8 mouse cellular contexts compared by ENCODE assay signal in the genomic region with DNA sequence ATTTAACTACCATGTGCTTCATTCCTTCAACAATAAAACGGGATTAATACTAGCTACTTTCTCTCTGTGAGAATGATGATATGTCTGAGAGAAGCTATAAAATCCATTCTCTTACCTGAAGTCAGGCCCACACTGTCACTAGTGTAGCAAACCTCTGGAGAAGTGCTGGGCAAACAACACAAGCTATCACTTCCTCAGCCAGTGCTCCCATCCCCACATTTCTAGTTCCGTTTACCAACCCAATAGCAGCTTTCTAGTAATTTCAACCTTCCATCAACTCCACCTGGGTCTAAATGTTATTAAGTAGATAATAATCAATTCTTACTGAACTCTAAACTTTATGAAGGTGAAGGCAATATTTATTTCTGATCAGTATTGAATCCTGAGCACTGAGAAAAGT. TPM values are rescaled to one million over a fixed set of nuclear protein-coding genes. Genes with fewer than 3 reads are reported as not detected.
DNase-seq lines count a peak whose midpoint lies in the region; ATAC-seq and TF ChIP-seq lines count a peak whose summit lies in the region.

No protein-coding gene starts in this region.

- intact Hi-C loops in gastrocnemius, adult 2 months (cut with DNase I) = loop anchor here (10.0 kb wide), 1 partner anchor 398 kb away; a partner anchor contains a TSS

- peak overlapping the region; percentile 100 for H3K4me3 ChIP-seq in gastrocnemius, adult 2 months
- peak overlapping the region; percentile 89 for H3K4me3 ChIP-seq in hindbrain, embryonic 11.5 days (ENCODE audit: low read depth, low read length)

- DNase-seq in gastrocnemius, adult 2 months = no peak
- no peak for DNase-seq in gastrocnemius, adult 18-20 months (ENCODE audit: low spot score)
- peak; percentile 31 for DNase-seq in A20 (ENCODE audit: low read depth, low spot score)
- no peak for DNase-seq in hindbrain, embryonic 11.5 days (ENCODE audit: low spot score)
- DNase-seq in retina, embryonic 14.5 days (ENCODE audit: low spot score) = no peak
- no peak for DNase-seq in right cerebral cortex, adult 18-20 months
- DNase-seq in thymus, postnatal 10 days (ENCODE audit: low spot score in 2 of 2) = no peak

- H3K27ac ChIP-seq in gastrocnemius, adult 2 months = no peak overlapping the region
- H3K27ac ChIP-seq in hindbrain, embryonic 11.5 days (ENCODE audit: low read depth, low read length) = no peak overlapping the region

- no peaks in the 10 kb centered on the region for H3K9me3 ChIP-seq in hindbrain, embryonic 11.5 days (ENCODE audit: control insufficient read depth, low read length)

- no peaks in the 10 kb centered on the region for H3K27me3 ChIP-seq in hindbrain, embryonic 11.5 days (ENCODE audit: control insufficient read depth, insufficient read depth, low read length)

- WGBS in hindbrain, embryonic 11.5 days = 35% methylated on average over 2 of the region's 2 CpGs

- H3K9ac ChIP-seq in hindbrain, embryonic 11.5 days (ENCODE audit: low read depth, low read length) = no peak overlapping the region

- H3K4me1 ChIP-seq in hindbrain, embryonic 11.5 days (replicated peaks; ENCODE audit: control insufficient read depth, insufficient read depth, low read length) = no peaks in the 10 kb centered on the region

- ATAC-seq in hindbrain, embryonic 11.5 days (ENCODE audit: low FRiP score) = no peak
- 0 out of 2 replicates have a peak, but pooled peaks have one; percentile 14 for ATAC-seq in megakaryocyte, adult 5-6 weeks (ENCODE audit: poor library complexity, severe bottlenecking)

- H3K4me2 ChIP-seq in hindbrain, embryonic 11.5 days (replicated peaks; ENCODE audit: low read depth, low read length) = peak overlapping the region; percentile 97

- H3K36me3 ChIP-seq in hindbrain, embryonic 11.5 days (ENCODE audit: control insufficient read depth, insufficient read depth, low read length) = no peaks in the 10 kb centered on the region

- no peak for TF ChIP-seq CTCF in gastrocnemius, adult 2 months (IDR thresholded peaks at IDR 0.05)

RNA-seq across cellular contexts. Expression of a gene that starts 2.6 kb away (rescaled TPM):
- total RNA-seq in gastrocnemius, adult 2 months (2021) = 10 to 100 TPM; 12.1 to 17.8 TPM
- total RNA-seq in gastrocnemius, adult 18-20 months (2021) = 10 to 100 TPM; 14.3 to 16.0 TPM
- 14.1 and 18.2 TPM in 2 replicates for polyA plus RNA-seq in hindbrain, embryonic 11.5 days (2014; fragmentation: Nextera tagmentation; extraction: Ambion mirVana)
- 53.5 and 57.7 TPM in 2 replicates for total RNA-seq in megakaryocyte, adult 5-6 weeks (2015)
- total RNA-seq in megakaryocyte, adult 5-6 weeks (2017) = 48.7 and 58.5 TPM in 2 replicates

RNA-seq across cellular contexts. Expression of a gene that starts 20.9 kb away (rescaled TPM):
- total RNA-seq in gastrocnemius, adult 2 months (2021) = 100 to 1,000 TPM; 256 to 333 TPM
- total RNA-seq in gastrocnemius, adult 18-20 months (2021) = 100 to 1,000 TPM; 290 to 384 TPM
- polyA plus RNA-seq in hindbrain, embryonic 11.5 days (2014; fragmentation: Nextera tagmentation; extraction: Ambion mirVana) = 14.9 and 16.3 TPM in 2 replicates
- total RNA-seq in megakaryocyte, adult 5-6 weeks (2015) = 585 and 699 TPM in 2 replicates
- total RNA-seq in megakaryocyte, adult 5-6 weeks (2017) = 550 and 766 TPM in 2 replicates
